Mouse (Mus musculus) hindbrain, embryonic 13.5 days (tissue): Measurements from ENCODE around the gene Cel. TPM values are rescaled to one million over a fixed set of nuclear protein-coding genes. Genes with fewer than 3 reads are reported as not detected.

Experiments
- ATAC-seq: fragments of 200-750 bp; cut with Nextera tagmentation; 2 replicates; pipeline ENCODE4 v1.8.0; 2017; ENCODE audit warnings: moderate TSS enrichment; ENCODE audit not compliant: low FRiP score
- H3K27ac ChIP-seq: fragments of 300-500 bp; sonication (generic); 2 replicates; pipeline ENCODE4 v1.5.1; 2015; ENCODE audit warnings: inconsistent platforms, mild to moderate bottlenecking, moderate library complexity
- H3K27me3 ChIP-seq: fragments of 300-500 bp; sonication (generic); 2 replicates; pipeline ENCODE4 v1.6.1; 2015; ENCODE audit warnings: mild to moderate bottlenecking, inconsistent platforms
- H3K36me3 ChIP-seq: fragments of 300-500 bp; sonication (generic); 2 replicates; pipeline ENCODE4 v1.6.1; 2015; ENCODE audit warnings: mild to moderate bottlenecking, inconsistent platforms
- H3K4me1 ChIP-seq: fragments of 300-500 bp; sonication (generic); replicated peaks from 2 replicates; pipeline ENCODE4 v1.6.1; 2015; ENCODE audit warnings: inconsistent platforms
- H3K4me2 ChIP-seq: fragments of 300-500 bp; sonication (generic); 2 replicates; pipeline ENCODE4 v1.6.1; 2015; ENCODE audit warnings: inconsistent platforms, mild to moderate bottlenecking, moderate library complexity
- H3K4me3 ChIP-seq: fragments of 300-500 bp; sonication (generic); 2 replicates; pipeline ENCODE4 v1.5.1; 2015; ENCODE audit warnings: mild to moderate bottlenecking, inconsistent platforms
- H3K9ac ChIP-seq: fragments of 300-500 bp; sonication (generic); 2 replicates; pipeline ENCODE4 v1.6.1; 2015; ENCODE audit warnings: mild to moderate bottlenecking, inconsistent platforms
- H3K9me3 ChIP-seq: fragments of 300-500 bp; sonication (generic); 2 replicates; pipeline ENCODE4 v1.6.1; 2016; ENCODE audit warnings: inconsistent platforms
- WGBS: fragments of 180-500 bp; shearing (Covaris S2); methylation state at CpG from one replicate; pipeline ENCODE4 v1.1.7; 2015; 5-methylcytosine and 5-hydroxymethylcytosine counted together
- polyA plus RNA-seq: library from polyadenylated mRNA; unstranded; fragments of >200 nt; fragmentation: Nextera tagmentation; extraction: Ambion mirVana; gene quantifications from 2 replicates; pipeline ENCODE4 v1.2.1, GENCODE M21; 2015

Gene Cel
- polyA plus RNA-seq, 1 experiment from 2014 or later: 0.08 TPM

DNA sequence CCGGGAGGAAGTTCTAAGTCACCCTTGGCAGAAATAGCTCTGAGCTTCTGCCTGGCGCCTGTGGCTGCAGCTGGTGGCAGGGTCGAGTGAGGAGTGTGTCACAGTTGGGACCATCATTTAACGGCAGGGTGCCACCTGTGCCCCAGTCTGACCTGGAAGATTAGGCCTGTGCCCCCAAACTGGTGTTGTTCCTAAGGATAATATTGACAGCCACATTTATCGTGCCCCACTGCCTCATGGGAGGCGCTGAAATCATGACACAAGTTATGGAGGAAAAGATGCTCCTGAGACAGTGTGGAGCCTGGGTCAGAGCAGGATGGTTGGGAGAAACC, 36.3 kb upstream of the Cel start:
- H3K27me3 ChIP-seq: peaks cover 4% of the 10 kb centered on the region; the same call in 1 of the 2 replicates

DNA sequence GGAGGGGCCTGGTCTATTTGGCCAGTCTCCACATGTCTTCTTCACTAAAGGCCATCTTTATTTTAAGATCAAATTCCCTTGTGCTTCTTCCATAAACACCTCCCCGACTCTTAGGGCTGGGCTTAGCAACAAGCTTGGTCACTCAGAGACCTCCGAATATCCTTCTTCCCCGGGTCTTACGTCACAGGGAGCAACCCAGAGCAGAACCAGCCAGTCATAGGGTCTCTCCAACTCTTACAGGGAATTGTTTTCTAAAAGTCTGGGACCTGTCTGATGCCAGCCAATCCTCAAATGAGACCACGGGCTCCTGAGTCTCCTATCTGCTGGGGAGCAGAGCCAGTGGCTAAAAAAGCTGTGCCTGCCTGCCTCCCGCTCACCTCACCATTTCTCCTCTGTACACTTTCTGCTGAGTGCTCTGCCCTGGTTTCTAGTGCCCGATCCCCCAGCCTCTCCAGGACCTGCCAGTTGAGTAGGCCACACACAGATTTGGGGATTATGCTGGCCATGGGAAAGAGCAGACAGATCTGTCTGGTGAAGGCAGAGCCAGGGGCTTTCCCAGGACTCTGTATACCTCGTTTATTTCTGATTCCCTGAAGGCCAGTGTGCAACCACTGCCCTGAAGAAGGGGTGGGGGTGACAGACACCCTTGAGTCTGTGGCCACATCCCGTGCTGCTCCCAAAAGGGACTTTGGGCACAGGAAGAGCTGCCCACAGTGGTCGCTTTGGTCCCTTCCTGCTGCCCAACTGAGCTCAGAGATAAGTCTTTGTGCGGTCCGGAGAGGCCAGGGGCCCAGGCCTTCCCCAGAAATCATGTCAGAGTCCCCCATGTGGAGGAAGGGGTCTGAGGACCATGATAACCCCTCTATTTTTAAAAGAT, 35.7 kb upstream of the Cel start:
- Histone ChIP-seq H3K36me3 (no peaks in the 10 kb centered on the region), H3K9me3 (no peaks in the 10 kb centered on the region), H3K4me1 (peaks cover 11% of the 10 kb centered on the region), H3K4me2 (no peak overlapping the region), H3K27ac (no peak overlapping the region), H3K27me3 (peaks cover 10% of the 10 kb centered on the region; the same call in 1 of the 2 replicates), H3K4me3 (no peak overlapping the region), H3K9ac (no peak overlapping the region)
- no peak for ATAC-seq
- 70% methylated on average over 12 of the region's 12 CpGs for WGBS

More for the DNA sequence above, 36.3 kb upstream of the Cel start:
- Histone ChIP-seq H3K4me1 (peaks cover 11% of the 10 kb centered on the region), H3K9ac (no peak overlapping the region), H3K4me2 (no peak overlapping the region), H3K27ac (no peak overlapping the region), H3K9me3 (no peaks in the 10 kb centered on the region), H3K36me3 (no peaks in the 10 kb centered on the region), H3K4me3 (no peak overlapping the region)
- no peak for ATAC-seq
- WGBS: 78% methylated on average over 6 of the region's 6 CpGs

DNA sequence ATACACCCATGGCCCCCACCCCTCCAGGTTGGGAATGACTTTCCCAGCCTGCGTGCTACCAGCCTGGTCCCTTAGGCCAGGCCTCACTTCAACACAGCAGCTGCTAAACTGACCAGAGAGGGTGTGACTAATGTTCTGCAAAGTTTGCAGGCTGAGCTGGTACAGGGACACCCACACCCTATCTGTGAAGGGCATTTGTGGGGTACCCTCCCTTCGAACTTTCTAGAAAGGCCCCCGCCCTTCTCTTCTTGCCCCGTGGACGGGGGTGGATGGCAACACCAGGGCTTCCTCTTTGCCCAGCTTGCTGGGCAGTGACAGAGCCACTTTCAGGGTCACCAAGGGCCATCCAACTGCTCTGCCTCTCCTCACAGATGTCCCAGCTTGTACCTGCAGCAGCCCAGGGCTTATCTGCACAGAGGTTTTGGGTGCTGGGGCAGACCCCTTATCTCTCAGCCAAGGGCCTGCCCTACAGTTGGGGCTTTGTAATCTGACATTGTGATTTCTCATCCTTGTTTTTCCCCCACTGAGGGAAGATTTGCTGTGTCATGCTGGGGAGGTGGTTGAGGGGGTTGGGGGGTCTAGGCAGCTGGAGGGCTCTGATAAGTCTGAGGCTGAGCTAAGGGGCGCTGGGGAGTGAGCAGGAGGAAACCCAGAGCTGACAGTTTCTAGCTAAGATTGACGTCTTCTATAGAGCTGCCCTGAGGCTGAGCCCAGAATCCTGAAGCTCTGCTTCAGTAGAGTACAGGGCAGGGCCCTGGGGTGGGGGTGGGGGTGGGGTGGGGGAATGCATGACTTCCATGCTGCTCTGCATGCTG, 34.7 kb upstream of the Cel start:
- ATAC-seq: 0 out of 2 replicates have a peak, but pooled peaks have one; percentile 39
- H3K9ac ChIP-seq: no peak overlapping the region
- H3K4me2 ChIP-seq: no peak overlapping the region

GRCm38 (mm10) chr2:28596998-28597397, 33.8 kb upstream of the Cel start:
- H3K36me3 ChIP-seq: no peaks in the 10 kb centered on the region
- H3K27me3 ChIP-seq: peaks cover 11% of the 10 kb centered on the region; the same call in 1 of the 2 replicates
- peaks cover 11% of the 10 kb centered on the region for H3K4me1 ChIP-seq
- H3K9ac ChIP-seq: no peak overlapping the region
- H3K4me2 ChIP-seq: no peak overlapping the region
- 87% methylated on average over 7 of the region's 7 CpGs for WGBS
- no peaks in the 10 kb centered on the region for H3K9me3 ChIP-seq
- no peak for ATAC-seq
- H3K4me3 ChIP-seq: no peak overlapping the region
- no peak overlapping the region for H3K27ac ChIP-seq

More for the DNA sequence above, 34.7 kb upstream of the Cel start:
- H3K9me3 ChIP-seq: no peaks in the 10 kb centered on the region
- no peak overlapping the region for H3K4me3 ChIP-seq
- WGBS: 76% methylated on average over 7 of the region's 7 CpGs
- no peak overlapping the region for H3K27ac ChIP-seq
- no peaks in the 10 kb centered on the region for H3K36me3 ChIP-seq
- peaks cover 11% of the 10 kb centered on the region; the same call in 1 of the 2 replicates for H3K27me3 ChIP-seq
- peaks cover 11% of the 10 kb centered on the region for H3K4me1 ChIP-seq

DNA sequence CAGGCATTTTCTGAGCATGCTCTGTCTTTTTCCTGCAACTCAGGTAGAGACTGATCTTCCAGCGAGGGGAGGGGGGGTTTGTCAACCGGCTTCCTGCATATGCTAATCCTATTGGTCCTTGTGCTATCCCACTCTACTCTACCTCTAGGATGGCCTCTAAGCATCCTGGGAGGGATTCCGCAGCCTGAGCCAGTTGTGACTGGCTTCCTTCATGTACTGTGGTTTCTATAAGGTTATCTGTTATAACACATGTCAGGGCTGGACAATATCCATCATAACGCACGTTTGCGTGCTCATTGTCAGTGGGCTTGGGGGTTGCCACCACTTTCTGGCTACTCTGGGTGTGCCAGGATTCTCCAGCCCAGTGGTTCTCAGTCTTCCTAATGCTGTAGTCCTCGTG, 32.8 kb upstream of the Cel start:
- Histone ChIP-seq H3K36me3 (no peaks in the 10 kb centered on the region), H3K27me3 (peaks cover 11% of the 10 kb centered on the region; the same call in 1 of the 2 replicates), H3K27ac (no peak overlapping the region), H3K4me2 (no peak overlapping the region), H3K4me3 (no peak overlapping the region), H3K9me3 (no peaks in the 10 kb centered on the region), H3K9ac (no peak overlapping the region), H3K4me1 (peaks cover 11% of the 10 kb centered on the region)
- ATAC-seq: no peak
- 89% methylated on average over 7 of the region's 7 CpGs for WGBS

- H3K9ac ChIP-seq: no peak overlapping the region
- no peak overlapping the region for H3K27ac ChIP-seq
- peaks cover 3% of the 10 kb centered on the region for H3K4me1 ChIP-seq
- H3K9me3 ChIP-seq: no peaks in the 10 kb centered on the region
- 6% methylated on average over 15 of the region's 15 CpGs for WGBS
- H3K36me3 ChIP-seq: no peaks in the 10 kb centered on the region
- no peak for ATAC-seq
- peaks cover 14% of the 10 kb centered on the region; the same call in 1 of the 2 replicates for H3K27me3 ChIP-seq
- no peak overlapping the region for H3K4me2 ChIP-seq
- H3K4me3 ChIP-seq: no peak overlapping the region
Measured at GRCm38 (mm10) chr2:28592809-28593208, 29.6 kb upstream of the Cel start.

DNA sequence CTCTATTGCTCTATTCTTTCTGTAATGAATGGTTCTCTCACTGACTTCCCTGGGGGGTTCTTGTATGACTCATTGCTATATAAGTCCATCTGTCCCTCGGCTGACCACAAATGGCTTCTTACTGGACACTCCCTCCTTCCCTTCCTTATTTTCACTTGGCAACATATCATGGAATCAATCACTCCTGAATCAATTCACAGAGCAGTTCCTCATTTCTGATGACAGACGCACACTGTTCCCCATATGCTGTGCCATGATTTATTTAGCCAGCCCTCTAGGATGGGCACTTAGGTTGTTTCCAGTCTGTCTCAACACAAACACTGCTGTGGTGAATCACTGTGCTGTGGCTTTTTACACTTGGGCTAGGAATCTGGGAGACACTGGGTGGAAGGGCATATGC, 28.3 kb upstream of the Cel start:
- no peak overlapping the region for H3K27ac ChIP-seq
- H3K4me1 ChIP-seq: no peaks in the 10 kb centered on the region
- no peak overlapping the region for H3K9ac ChIP-seq
- 68% methylated on average over 2 of the region's 2 CpGs for WGBS
- H3K27me3 ChIP-seq: peaks cover 14% of the 10 kb centered on the region; the same call in 1 of the 2 replicates
- no peak overlapping the region for H3K4me2 ChIP-seq
- no peaks in the 10 kb centered on the region for H3K9me3 ChIP-seq
- H3K4me3 ChIP-seq: no peak overlapping the region
- ATAC-seq: no peak
- no peaks in the 10 kb centered on the region for H3K36me3 ChIP-seq

DNA sequence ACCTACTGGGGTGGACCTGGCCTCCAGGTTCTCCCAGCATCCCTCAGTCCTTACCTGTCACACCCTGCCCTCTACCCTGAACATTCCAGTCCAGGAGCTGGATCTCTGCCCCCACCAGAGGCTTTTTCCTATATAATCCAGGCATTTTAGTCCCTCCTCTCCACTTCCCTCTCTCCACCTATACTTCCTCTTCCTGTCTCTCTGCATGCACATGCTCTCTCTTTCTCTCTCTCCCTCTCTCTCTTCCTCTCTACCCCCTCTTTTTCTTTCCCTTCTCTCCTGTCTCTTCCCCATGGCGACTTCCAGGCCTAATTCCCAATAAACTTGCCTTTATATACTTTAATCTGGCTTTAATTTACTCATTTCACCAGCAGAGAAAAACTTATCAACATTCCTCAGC, 25.4 kb upstream of the Cel start:
- ATAC-seq: no peak
- Histone ChIP-seq H3K4me3 (no peak overlapping the region), H3K27me3 (0 out of 2 replicates have a peak, but pooled peaks cover 3% of the 10 kb centered on the region), H3K4me1 (peaks cover 4% of the 10 kb centered on the region), H3K36me3 (no peaks in the 10 kb centered on the region), H3K27ac (no peak overlapping the region), H3K4me2 (no peak overlapping the region), H3K9ac (no peak overlapping the region), H3K9me3 (no peaks in the 10 kb centered on the region)
- 56% methylated on average over 1 of the region's 1 CpGs for WGBS

DNA sequence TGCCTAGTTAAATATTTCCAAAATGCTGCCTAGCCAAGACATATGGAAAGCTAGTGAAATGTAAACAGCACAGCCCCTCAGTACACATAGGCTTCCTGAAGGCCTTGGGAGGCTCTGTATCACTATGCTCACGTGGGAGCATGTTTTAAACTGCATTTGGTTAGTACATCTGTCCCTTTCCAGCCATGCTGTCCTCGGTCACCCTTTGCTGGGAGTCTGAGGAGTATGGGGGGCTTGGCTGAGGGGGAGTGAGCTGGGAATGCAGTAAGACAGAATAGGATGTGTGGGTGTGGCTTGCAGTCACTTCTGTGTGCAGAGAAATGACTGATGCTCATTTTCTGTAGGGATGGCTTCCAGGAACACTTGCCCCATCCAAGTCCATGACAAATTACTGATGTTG, 22.5 kb upstream of the Cel start:
- 52% methylated on average over 2 of the region's 2 CpGs for WGBS
- Histone ChIP-seq H3K9ac (no peak overlapping the region), H3K4me3 (no peak overlapping the region), H3K36me3 (peaks cover 4% of the 10 kb centered on the region; the same call in 1 of the 2 replicates), H3K27me3 (0 out of 2 replicates have a peak, but pooled peaks cover 3% of the 10 kb centered on the region), H3K9me3 (no peaks in the 10 kb centered on the region), H3K4me1 (peaks cover 24% of the 10 kb centered on the region), H3K27ac (no peak overlapping the region), H3K4me2 (no peak overlapping the region)
- ATAC-seq: no peak

DNA sequence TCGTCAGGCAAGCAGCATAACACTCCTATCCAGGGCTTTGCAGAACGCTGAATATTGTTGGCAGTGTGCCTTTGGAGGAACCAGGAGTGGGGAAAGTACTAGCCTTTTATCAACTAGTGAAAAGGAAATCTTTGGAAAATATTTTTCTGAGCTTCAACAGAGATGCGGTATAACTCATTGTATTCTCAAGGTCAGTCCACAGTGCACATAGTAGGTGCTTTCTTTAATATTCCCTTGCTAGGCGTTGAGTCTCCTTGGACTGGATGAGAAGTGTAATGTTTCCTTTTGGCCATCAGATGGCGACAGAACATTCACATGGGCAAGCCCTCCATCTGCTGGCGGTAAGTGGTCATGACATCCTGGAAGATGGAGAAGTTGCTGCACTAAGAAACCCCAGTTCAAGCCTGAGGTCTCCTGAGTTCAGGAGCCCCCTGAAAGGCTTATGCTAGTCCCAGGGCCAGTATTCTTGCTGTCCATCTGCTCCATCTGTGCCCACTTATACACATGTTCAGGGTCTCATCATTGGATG, 21.9 kb upstream of the Cel start:
- 19% methylated on average over 6 of the region's 6 CpGs for WGBS
- H3K4me1 ChIP-seq: peaks cover 25% of the 10 kb centered on the region
- H3K27me3 ChIP-seq: no peaks in the 10 kb centered on the region
- H3K36me3 ChIP-seq: peaks cover 5% of the 10 kb centered on the region; the same call in 1 of the 2 replicates
- no peaks in the 10 kb centered on the region for H3K9me3 ChIP-seq
- H3K4me3 ChIP-seq: no peak overlapping the region
- H3K4me2 ChIP-seq: no peak overlapping the region
- no peak overlapping the region for H3K27ac ChIP-seq
- ATAC-seq: no peak
- no peak overlapping the region for H3K9ac ChIP-seq

DNA sequence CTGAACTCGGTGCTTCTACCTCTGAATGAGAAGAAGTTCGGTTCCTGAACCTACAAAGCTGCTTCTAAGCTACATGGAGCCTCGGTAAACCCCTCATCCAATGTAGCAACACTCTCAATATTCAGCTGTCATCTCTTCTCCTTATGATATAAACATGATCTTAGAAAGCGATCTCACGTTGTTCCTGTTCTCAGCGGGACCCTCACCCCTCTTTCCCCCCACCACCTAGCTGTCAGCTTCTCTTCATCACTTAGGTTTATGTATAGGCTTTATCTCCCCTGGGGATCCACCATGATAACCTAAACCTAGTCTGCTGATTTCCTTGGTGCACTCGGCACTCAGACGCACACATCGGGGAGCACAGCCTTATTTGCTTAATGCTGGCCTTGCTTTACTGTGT, 20.4 kb upstream of the Cel start, which contains the start of gene Gtf3c5:
Gtf3c5 (minus strand) TSS at position 101 of the 400 bp plus-strand sequence.
- H3K9ac ChIP-seq: peak within 1 kb of the TSS; percentile 77
- H3K27ac ChIP-seq: peak within 1 kb of the TSS; percentile 95
- peak within 1 kb of the TSS; percentile 66 for H3K4me3 ChIP-seq
- H3K4me2 ChIP-seq: peak within 1 kb of the TSS; percentile 70
- ATAC-seq: no peak
- H3K27me3 ChIP-seq: no peaks in the 10 kb centered on the region
- WGBS: 73% methylated on average over 9 of the region's 9 CpGs
- no peaks in the 10 kb centered on the region for H3K9me3 ChIP-seq
- H3K4me1 ChIP-seq: peaks cover 29% of the 10 kb centered on the region
- H3K36me3 ChIP-seq: peaks cover 19% of the 10 kb centered on the region
